Mouse (Mus musculus): ENCODE results near the gene Ccdc187. TPM values are rescaled to one million over a fixed set of nuclear protein-coding genes. Genes with fewer than 3 reads are reported as not detected.

Ccdc187 gene
- total RNA-seq, 2 experiments from 2014 or later, result 0.59 to 0.76 TPM

DNA sequence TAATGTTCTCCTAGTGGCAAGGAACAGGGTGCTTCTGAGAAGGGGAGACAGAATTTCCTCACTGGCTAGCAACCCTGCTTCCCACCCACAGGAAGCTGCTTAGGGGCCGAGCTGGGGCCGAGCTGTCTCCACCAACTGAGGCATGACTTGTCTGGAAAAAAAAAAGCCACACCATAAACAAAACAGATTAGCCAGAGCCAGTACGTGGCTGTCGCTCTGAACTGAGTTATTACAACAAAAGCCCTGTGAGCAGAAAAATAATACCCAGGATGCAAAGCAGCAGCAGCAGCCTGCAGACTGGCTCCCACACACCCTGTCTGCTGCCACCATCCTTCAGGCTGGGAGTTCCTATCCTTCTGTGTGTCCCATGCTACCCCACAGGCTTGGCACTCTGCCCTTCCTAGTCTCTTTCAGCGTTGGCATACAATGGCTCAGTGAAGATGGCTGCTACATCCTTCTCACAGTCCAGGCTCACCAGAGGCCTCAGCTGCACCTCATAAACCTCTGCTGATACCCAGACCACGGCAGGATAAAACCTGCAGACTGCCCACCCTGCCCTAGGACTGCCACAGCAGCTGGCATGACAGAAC, 2.3 kb upstream of the Ccdc187 start:
- Histone ChIP-seq H3K4me3 (no peak overlapping the region), H3K27ac (peak overlapping the region; percentile 90)
- TF ChIP-seq CTCF (conservative IDR thresholded peaks at IDR 0.05), result no peak
- peak; percentile 86 to 88 for DNase-seq (ENCODE audit: low spot score in 2 of 2)

- TF ChIP-seq CTCF (conservative IDR thresholded peaks at IDR 0.05), result no peak
- Histone ChIP-seq H3K4me3 (no peak overlapping the region), H3K27ac (no peak overlapping the region)
- no peak for DNase-seq (ENCODE audit: low spot score in 2 of 2)
Measured at GRCm38 (mm10) chr2:26290133-26290532, 4.2 kb downstream of the Ccdc187 start.

GRCm38 (mm10) chr2:26286391-26286790, 8.0 kb downstream of the Ccdc187 start:
- no peak overlapping the region for H3K4me3 ChIP-seq
- no peak overlapping the region for H3K27ac ChIP-seq
- no peak for DNase-seq (ENCODE audit: low spot score in 2 of 2)
- no peak for TF ChIP-seq CTCF (conservative IDR thresholded peaks at IDR 0.05)

GRCm38 (mm10) chr2:26285804-26286203, 8.6 kb downstream of the Ccdc187 start:
- Histone ChIP-seq H3K4me3 (no peak overlapping the region), H3K27ac (no peak overlapping the region)
- no peak for DNase-seq (ENCODE audit: low spot score in 2 of 2)
- TF ChIP-seq CTCF (conservative IDR thresholded peaks at IDR 0.05), result no peak

GRCm38 (mm10) chr2:26280594-26280993, 13.8 kb downstream of the Ccdc187 start:
- no peak for DNase-seq (ENCODE audit: low spot score in 2 of 2)
- H3K27ac ChIP-seq, result no peak overlapping the region
- H3K4me3 ChIP-seq, result no peak overlapping the region
- no peak for TF ChIP-seq CTCF (conservative IDR thresholded peaks at IDR 0.05)

DNA sequence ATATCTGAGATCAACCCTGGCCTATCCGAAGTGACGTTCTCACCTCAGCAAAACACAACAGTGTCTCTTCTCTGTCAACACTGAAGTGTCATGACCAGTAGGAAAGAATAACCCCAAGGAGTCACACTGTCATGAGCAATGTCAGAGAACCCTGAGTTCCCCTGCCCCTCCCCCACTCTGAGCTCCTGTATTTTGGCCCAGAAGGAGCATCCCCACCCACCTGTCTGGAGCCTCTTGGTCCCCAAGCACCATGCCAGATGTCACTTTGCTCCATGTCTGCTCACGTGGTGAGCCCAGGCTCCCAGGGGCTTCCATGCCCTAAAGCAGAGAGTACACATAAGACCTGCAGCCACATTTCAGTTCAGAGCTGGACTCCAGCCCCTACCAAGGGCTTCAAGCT, 14.6 kb downstream of the Ccdc187 start:
- H3K4me3 ChIP-seq, result no peak overlapping the region
- no peak for TF ChIP-seq CTCF (conservative IDR thresholded peaks at IDR 0.05)
- no peak overlapping the region for H3K27ac ChIP-seq
- no peak for DNase-seq (ENCODE audit: low spot score in 2 of 2)

DNA sequence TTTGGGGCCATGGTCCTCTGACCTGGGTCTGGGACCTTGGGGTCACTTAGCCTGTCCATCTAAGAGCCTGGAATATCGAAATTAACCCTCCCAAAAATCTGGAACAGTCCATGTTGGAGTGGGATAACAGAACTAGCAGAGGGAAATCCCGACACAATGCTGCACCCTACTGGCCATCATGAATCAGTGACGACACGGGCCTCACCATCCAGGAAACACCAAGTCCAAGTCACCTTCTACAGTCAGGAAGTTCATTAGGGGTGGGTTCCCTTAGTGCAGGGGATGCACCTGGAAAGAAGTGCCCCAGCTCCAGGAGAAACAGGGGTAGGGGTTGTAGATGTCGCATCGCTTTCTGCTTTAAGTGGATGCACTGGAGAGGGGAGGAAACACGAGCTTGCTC, 20.7 kb downstream of the Ccdc187 start:
- peak; percentile 39 to 65 for DNase-seq (ENCODE audit: low spot score in 2 of 2)
- peak; percentile 88 for TF ChIP-seq CTCF (conservative IDR thresholded peaks at IDR 0.05)
- Histone ChIP-seq H3K27ac (no peak overlapping the region), H3K4me3 (no peak overlapping the region)

DNA sequence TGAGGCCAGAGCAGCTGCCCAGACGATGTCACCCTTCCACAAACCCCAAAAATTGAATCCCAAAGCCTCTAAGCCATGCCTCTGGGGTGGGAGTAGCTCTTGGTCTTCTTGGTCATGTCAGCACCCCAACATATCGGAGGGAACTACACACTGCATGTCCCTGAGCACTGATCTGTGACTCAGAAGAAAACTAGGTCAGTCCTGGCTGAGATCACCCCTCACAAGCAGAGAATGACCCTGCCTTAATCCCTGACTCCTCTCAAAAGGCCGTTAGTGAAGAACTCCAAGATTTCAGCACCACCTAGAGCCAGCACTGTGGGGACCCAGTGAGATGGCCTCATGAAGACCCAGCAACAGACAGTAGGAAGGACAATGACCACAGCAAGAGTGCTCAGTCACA, 26.1 kb downstream of the Ccdc187 start:
- no peak for DNase-seq (ENCODE audit: low spot score in 2 of 2)
- Histone ChIP-seq H3K27ac (no peak overlapping the region), H3K4me3 (no peak overlapping the region)
- no peak for TF ChIP-seq CTCF (conservative IDR thresholded peaks at IDR 0.05)

DNA sequence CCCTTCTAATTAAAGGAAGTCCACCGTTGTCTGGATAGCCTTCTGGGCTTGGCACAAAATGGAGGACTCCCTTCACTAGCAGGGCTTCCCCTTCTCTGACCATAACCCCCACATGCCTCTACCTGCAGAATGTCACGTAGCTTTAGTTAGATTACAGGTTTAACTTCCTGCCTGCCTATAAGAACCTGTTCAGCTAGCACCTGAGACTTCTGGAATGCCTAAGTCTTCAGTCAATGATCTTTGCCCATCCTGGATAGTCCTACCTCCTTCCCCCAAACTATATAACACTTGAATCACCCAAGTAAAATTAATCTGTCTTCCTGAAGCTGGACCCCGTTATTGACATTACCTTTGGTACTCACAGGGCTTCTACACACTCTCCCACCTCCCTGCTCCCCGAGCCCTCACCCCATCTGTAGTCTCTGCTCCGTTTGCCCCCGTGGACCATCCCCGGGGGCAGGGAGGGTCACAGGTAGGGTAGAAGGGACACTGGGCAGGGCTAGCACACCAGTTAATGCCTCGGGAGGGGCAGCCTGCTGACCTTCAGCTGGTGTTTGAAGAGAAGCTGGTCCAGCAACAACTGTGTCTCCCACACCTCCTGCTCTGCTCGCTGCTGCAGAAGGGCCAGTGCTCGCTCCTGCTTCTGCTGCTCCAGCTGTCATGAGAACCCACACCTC, 28.2 kb downstream of the Ccdc187 start:
- H3K27ac ChIP-seq, result no peak overlapping the region
- no peak overlapping the region for H3K4me3 ChIP-seq
- DNase-seq (ENCODE audit: low spot score in 2 of 2), result no peak
- no peak for TF ChIP-seq CTCF (conservative IDR thresholded peaks at IDR 0.05)

- no peak for TF ChIP-seq CTCF (conservative IDR thresholded peaks at IDR 0.05)
- DNase-seq (ENCODE audit: low spot score in 2 of 2), result no peak
- no peak overlapping the region for H3K4me3 ChIP-seq
- no peak overlapping the region for H3K27ac ChIP-seq
Measured at GRCm38 (mm10) chr2:26265095-26265494, 29.3 kb downstream of the Ccdc187 start.

- no peak overlapping the region for H3K4me3 ChIP-seq
- H3K27ac ChIP-seq, result no peak overlapping the region
- DNase-seq (ENCODE audit: low spot score in 2 of 2), result no peak
- no peak for TF ChIP-seq CTCF (conservative IDR thresholded peaks at IDR 0.05)
Measured at GRCm38 (mm10) chr2:26264646-26265045, 29.7 kb downstream of the Ccdc187 start.

DNA sequence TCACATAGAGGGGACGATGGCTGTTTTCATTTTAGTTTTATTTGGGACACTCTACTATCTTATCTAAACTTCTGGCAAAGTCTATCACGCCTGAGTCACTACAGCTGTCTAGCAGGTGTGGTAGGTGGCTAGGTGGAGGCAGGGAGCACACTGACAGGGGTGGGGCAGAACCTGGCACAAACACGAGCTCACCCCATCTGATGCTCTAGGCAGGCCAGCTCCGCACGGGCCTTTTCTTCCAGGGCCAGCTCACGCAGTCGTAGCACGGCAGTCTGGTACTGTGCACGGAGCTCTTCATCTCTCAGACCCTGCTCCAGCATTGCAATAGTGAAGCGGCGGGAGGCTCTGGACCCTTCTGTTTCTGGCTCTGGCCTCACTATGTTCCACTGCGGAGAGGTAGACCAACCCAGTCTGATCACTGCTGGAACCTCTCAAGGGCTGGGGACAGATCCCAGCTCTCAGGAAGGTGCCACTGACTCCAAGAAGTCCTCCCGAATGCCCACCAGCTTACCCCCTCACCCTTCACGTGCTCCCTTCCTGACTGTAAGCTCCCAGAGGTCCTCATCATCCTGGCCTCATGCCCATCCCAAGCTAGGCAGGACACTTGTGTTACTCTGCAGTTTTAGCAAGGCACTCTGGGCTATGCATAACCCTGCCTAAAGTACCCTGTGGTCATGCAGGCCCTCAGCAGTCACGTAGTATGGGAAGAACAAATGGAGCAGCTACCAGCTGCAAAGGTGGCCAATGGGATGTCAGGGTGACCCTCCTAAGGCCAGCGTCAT, 36.9 kb downstream of the Ccdc187 start:
- no peak overlapping the region for H3K4me3 ChIP-seq
- no peak overlapping the region for H3K27ac ChIP-seq
- DNase-seq (ENCODE audit: low spot score in 2 of 2), result no peak
- TF ChIP-seq CTCF (conservative IDR thresholded peaks at IDR 0.05), result no peak

DNA sequence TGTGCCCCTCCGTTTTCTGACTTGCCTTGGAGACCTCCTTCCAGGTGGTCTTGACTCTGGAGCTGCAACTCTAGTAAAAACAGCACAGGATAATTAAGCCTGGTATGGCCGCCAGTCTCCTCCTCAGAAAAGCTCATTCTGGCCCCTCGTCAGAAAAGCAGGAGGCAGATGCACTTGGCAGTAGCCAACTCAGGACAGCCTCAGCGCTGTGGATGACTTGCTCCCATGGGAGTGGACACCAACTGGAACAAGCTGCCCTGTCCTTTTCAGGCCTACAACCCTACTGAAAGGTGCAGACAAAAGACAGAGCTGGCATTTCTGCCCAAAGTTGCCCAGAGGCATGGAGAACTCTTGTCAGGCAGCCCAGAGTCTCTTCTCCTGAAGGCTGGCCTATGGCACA, 39.5 kb downstream of the Ccdc187 start:
- no peak overlapping the region for H3K4me3 ChIP-seq
- no peak for DNase-seq (ENCODE audit: low spot score in 2 of 2)
- TF ChIP-seq CTCF (conservative IDR thresholded peaks at IDR 0.05), result no peak
- no peak overlapping the region for H3K27ac ChIP-seq
